Mouse (Mus musculus) testis, adult 2 months (tissue): ENCODE results near the gene Map3k10. TPM values are rescaled to one million over a fixed set of nuclear protein-coding genes. Genes with fewer than 3 reads are reported as not detected.
A peak's percentile ranks its signal among the peaks of the same experiment; 100 is the strongest.

ENCODE experiments used
- H3K27ac ChIP-seq: fragments of 200-500 bp; 2 replicates; pipeline ENCODE4 v1.5.1; 2012; ENCODE audit warnings: low read depth, low read length; ENCODE audit not compliant: control insufficient read depth, insufficient read depth
- H3K27me3 ChIP-seq: fragments of 200-500 bp; 2 replicates; pipeline ENCODE4 v1.6.1; 2012; ENCODE audit warnings: mild to moderate bottlenecking, low read length, moderate library complexity; ENCODE audit not compliant: control insufficient read depth, insufficient read depth
- H3K36me3 ChIP-seq: fragments of 200-500 bp; 2 replicates; pipeline ENCODE4 v1.6.1; 2012; ENCODE audit warnings: mild to moderate bottlenecking, low read length; ENCODE audit not compliant: control insufficient read depth, insufficient read depth
- H3K4me1 ChIP-seq: fragments of 200-500 bp; 2 replicates; pipeline ENCODE4 v1.6.1; 2012; ENCODE audit warnings: low read length; ENCODE audit not compliant: control insufficient read depth, insufficient read depth
- H3K4me3 ChIP-seq: fragments of 200-500 bp; 2 replicates; pipeline ENCODE4 v1.5.1; 2012; ENCODE audit warnings: low read depth, mild to moderate bottlenecking, low read length, moderate library complexity, mixed read lengths; ENCODE audit not compliant: control insufficient read depth
- CTCF ChIP-seq: fragments of 200-500 bp; IDR thresholded peaks from 2 replicates; pipeline ENCODE4 v1.5.1; 2012; ENCODE audit warnings: low read depth, mild to moderate bottlenecking, inconsistent platforms, low read length, moderate library complexity; ENCODE audit not compliant: control insufficient read depth, insufficient read depth, insufficient replicate concordance
- POLR2A ChIP-seq: fragments of 200-500 bp; IDR thresholded peaks from 2 replicates; pipeline ENCODE4 v1.6.1; 2012; ENCODE audit warnings: low read depth, mild to moderate bottlenecking, inconsistent platforms, low read length, moderate library complexity; ENCODE audit not compliant: control insufficient read depth
- polyA plus RNA-seq: library from polyadenylated mRNA; depleted of rRNA; stranded (reverse); fragments of >200 nt; gene quantifications from 2 replicates; pipeline ENCODE4 v1.2.3, GENCODE M21; 2012

Gene Map3k10
- polyA plus RNA-seq, 1 experiment: 26.6 TPM

- Histone ChIP-seq H3K4me1 (peaks cover 10% of the 10 kb centered on the region), H3K27ac (no peak overlapping the region), H3K27me3 (no peaks in the 10 kb centered on the region), H3K36me3 (no peaks in the 10 kb centered on the region), H3K4me3 (peak overlapping the region; percentile 89)
- TF ChIP-seq POLR2A (no peak), CTCF (no peak)
Observed at GRCm38 (mm10) chr7:27673064-27673574, 1.3 kb downstream of the Map3k10 start.

GRCm38 (mm10) chr7:27662038-27662437, 12.4 kb downstream of the Map3k10 start:
- no peak overlapping the region for H3K27ac ChIP-seq
- no peaks in the 10 kb centered on the region for H3K27me3 ChIP-seq
- TF ChIP-seq POLR2A (no peak), CTCF (no peak)
- peaks cover 8% of the 10 kb centered on the region for H3K4me1 ChIP-seq
- H3K36me3 ChIP-seq: no peaks in the 10 kb centered on the region; the same call in 1 of the 2 replicates
- H3K4me3 ChIP-seq: no peak overlapping the region

GRCm38 (mm10) chr7:27658712-27659663, 15.4 kb downstream of the Map3k10 start:
- peaks cover 8% of the 10 kb centered on the region for H3K4me1 ChIP-seq
- H3K36me3 ChIP-seq: no peaks in the 10 kb centered on the region; the same call in 1 of the 2 replicates
- no peak overlapping the region for H3K4me3 ChIP-seq
- H3K27ac ChIP-seq: no peak overlapping the region
- no peaks in the 10 kb centered on the region for H3K27me3 ChIP-seq
- TF ChIP-seq POLR2A (no peak), CTCF (no peak)

GRCm38 (mm10) chr7:27657824-27658395, 16.5 kb downstream of the Map3k10 start:
- Histone ChIP-seq H3K4me3 (no peak overlapping the region), H3K27me3 (no peaks in the 10 kb centered on the region), H3K27ac (no peak overlapping the region), H3K4me1 (peaks cover 8% of the 10 kb centered on the region), H3K36me3 (no peaks in the 10 kb centered on the region; the same call in 1 of the 2 replicates)
- TF ChIP-seq POLR2A: no peak
- no peak for TF ChIP-seq CTCF

DNA sequence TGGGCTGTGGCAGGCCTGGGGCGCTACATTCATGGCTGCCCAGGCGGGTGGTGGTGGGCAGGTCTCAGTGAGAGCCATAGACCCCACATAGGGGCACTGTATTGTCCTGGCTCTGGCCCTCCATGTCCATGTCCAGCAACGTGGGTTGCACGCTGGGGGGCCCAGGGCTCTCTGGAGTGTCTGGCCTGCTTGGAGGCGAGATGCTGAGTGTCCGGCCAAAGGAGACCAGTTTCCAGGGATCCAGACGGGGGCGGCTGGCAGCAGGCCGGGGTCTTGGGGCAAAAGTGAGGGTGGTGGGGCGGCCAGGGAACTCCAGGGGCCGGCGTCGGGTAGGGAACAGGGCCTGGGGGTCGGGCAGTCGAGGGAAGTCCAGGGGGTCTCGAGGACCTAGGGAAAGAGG, 17.8 kb downstream of the Map3k10 start:
- TF ChIP-seq POLR2A (no peak), CTCF (no peak)
- Histone ChIP-seq H3K27ac (no peak overlapping the region), H3K36me3 (no peaks in the 10 kb centered on the region; the same call in 1 of the 2 replicates), H3K4me3 (no peak overlapping the region), H3K4me1 (peaks cover 8% of the 10 kb centered on the region), H3K27me3 (no peaks in the 10 kb centered on the region)

DNA sequence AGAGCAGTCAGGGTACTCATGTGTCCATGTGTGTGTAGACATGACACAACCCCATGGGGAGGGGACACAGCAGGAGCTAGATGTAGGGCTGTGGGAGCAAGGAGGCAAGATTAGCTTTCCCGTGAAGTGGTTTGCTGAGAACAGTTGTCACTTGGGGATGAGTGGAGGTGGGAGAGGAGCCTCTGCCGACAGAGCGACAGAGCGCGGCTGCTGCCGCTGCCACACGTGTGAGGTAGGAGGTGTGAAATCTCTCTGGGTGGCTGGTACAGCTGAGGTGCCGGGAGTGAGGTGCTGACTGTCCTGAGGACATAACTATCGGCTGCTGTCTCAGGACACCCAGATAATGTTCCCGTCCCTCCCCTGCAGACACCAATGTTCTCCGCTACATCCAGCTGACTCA, 18.9 kb downstream of the Map3k10 start:
- no peaks in the 10 kb centered on the region for H3K27me3 ChIP-seq
- H3K4me3 ChIP-seq: no peak overlapping the region

More for the DNA sequence above, 18.9 kb downstream of the Map3k10 start:
- no peak for TF ChIP-seq POLR2A
- no peak for TF ChIP-seq CTCF
- H3K4me1 ChIP-seq: peaks cover 8% of the 10 kb centered on the region
- no peaks in the 10 kb centered on the region; the same call in 1 of the 2 replicates for H3K36me3 ChIP-seq
- H3K27ac ChIP-seq: no peak overlapping the region
